Mouse (Mus musculus) heart, embryonic 11.5 days (tissue): ENCODE results near the gene Nt5c3. TPM values are rescaled to one million over a fixed set of nuclear protein-coding genes. Genes with fewer than 3 reads are reported as not detected.
"Not testable (repeated sequence)": the region's sequence is repeated elsewhere in the genome, so short reads cannot be mapped to it uniquely, and the experiment has no call there.

ENCODE experiments used
- ATAC-seq: fragments of 200-750 bp; cut with Nextera tagmentation; replicated peaks from 2 replicates; pipeline ENCODE4 v1.8.0; 2017; ENCODE audit warnings: moderate library complexity; ENCODE audit not compliant: insufficient number of reproducible peaks, low FRiP score, low TSS enrichment
- H3K27ac ChIP-seq: fragments of 300-500 bp; sonication (generic); 2 replicates; pipeline ENCODE4 v1.5.1; 2014; ENCODE audit warnings: mild to moderate bottlenecking, low read depth, low read length
- H3K27me3 ChIP-seq: fragments of 300-500 bp; sonication (generic); 2 replicates; pipeline ENCODE4 v1.6.1; 2014; ENCODE audit warnings: mild to moderate bottlenecking, low read length, mixed read lengths; ENCODE audit not compliant: control insufficient read depth, insufficient read depth
- H3K36me3 ChIP-seq: fragments of 300-500 bp; sonication (generic); 2 replicates; pipeline ENCODE4 v1.6.1; 2014; ENCODE audit warnings: mild to moderate bottlenecking, low read length, moderate library complexity, mixed read lengths; ENCODE audit not compliant: control insufficient read depth, insufficient read depth
- H3K4me1 ChIP-seq: fragments of 300-500 bp; sonication (generic); 2 replicates; pipeline ENCODE4 v1.6.1; 2014; ENCODE audit warnings: low read length; ENCODE audit not compliant: control insufficient read depth, insufficient read depth
- H3K4me2 ChIP-seq: fragments of 300-500 bp; sonication (generic); 2 replicates; pipeline ENCODE4 v1.6.1; 2014; ENCODE audit warnings: mild to moderate bottlenecking, moderate library complexity
- H3K4me3 ChIP-seq: fragments of 300-500 bp; sonication (generic); 2 replicates; pipeline ENCODE4 v1.5.1; 2014; ENCODE audit warnings: low read depth, low read length
- H3K9ac ChIP-seq: fragments of 300-500 bp; sonication (generic); 2 replicates; pipeline ENCODE4 v1.6.1; 2014; ENCODE audit warnings: mild to moderate bottlenecking, low read depth, low read length, moderate library complexity
- H3K9me3 ChIP-seq: fragments of 300-500 bp; sonication (generic); replicated peaks from 2 replicates; pipeline ENCODE4 v1.6.1; 2016; ENCODE audit warnings: low read length; ENCODE audit not compliant: control insufficient read depth
- WGBS: fragments of 180-500 bp; shearing (Covaris S2); extraction: QIAGEN DNeasy Blood & Tissue Kit; methylation state at CpG from one replicate; pipeline ENCODE4 v1.1.7; 2014; ENCODE audit not compliant: insufficient replicate concordance; 5-methylcytosine and 5-hydroxymethylcytosine counted together
- polyA plus RNA-seq: library from polyadenylated mRNA; unstranded; fragments of >200 nt; fragmentation: Nextera tagmentation; extraction: Ambion mirVana; gene quantifications from 2 replicates; pipeline ENCODE4 v1.2.1, GENCODE M21; 2014

Gene Nt5c3
- polyA plus RNA-seq, 1 experiment from 2014 or later = 82.5 TPM

GRCm38 (mm10) chr6:56899601-56900000 lies 24.1 kb downstream of the Nt5c3 start:
- no peak for ATAC-seq
- Histone ChIP-seq H3K4me3 (no peak overlapping the region), H3K4me2 (peak overlapping the region; percentile 31; the same call in 1 of the 2 replicates), H3K27me3 (no peaks in the 10 kb centered on the region), H3K4me1 (peaks cover 24% of the 10 kb centered on the region), H3K36me3 (no peaks in the 10 kb centered on the region), H3K9me3 (no peaks in the 10 kb centered on the region), H3K9ac (0 out of 2 replicates have a peak overlapping the region, but pooled peaks have one; percentile 28), H3K27ac (peak overlapping the region; percentile 64)
- 54% methylated on average over 3 of the region's 3 CpGs for WGBS

- H3K4me3 ChIP-seq = no peak overlapping the region
- 82% methylated on average over 2 of the region's 2 CpGs for WGBS
- H3K4me1 ChIP-seq = no peaks in the 10 kb centered on the region
- ATAC-seq = no peak
- no peak overlapping the region for H3K27ac ChIP-seq
- no peaks in the 10 kb centered on the region for H3K9me3 ChIP-seq
- H3K4me2 ChIP-seq = no peak overlapping the region
- no peak overlapping the region for H3K9ac ChIP-seq
- no peaks in the 10 kb centered on the region for H3K27me3 ChIP-seq
- peaks cover 17% of the 10 kb centered on the region for H3K36me3 ChIP-seq
Measured at GRCm38 (mm10) chr6:56890762-56891161, 33.0 kb downstream of the Nt5c3 start.

- Histone ChIP-seq H3K4me3 (no peak overlapping the region), H3K27me3 (no peaks in the 10 kb centered on the region), H3K4me2 (no peak overlapping the region), H3K9me3 (no peaks in the 10 kb centered on the region), H3K27ac (no peak overlapping the region), H3K36me3 (peaks cover 17% of the 10 kb centered on the region), H3K4me1 (no peaks in the 10 kb centered on the region), H3K9ac (no peak overlapping the region)
- WGBS = 93% methylated on average over 6 of the region's 6 CpGs
- no peak for ATAC-seq
Measured at GRCm38 (mm10) chr6:56888561-56888960, 35.2 kb downstream of the Nt5c3 start.

- H3K36me3 ChIP-seq = peaks cover 5% of the 10 kb centered on the region
- peaks cover 19% of the 10 kb centered on the region for H3K4me1 ChIP-seq
- peak overlapping the region; percentile 54 for H3K27ac ChIP-seq
- WGBS = 33% methylated on average over 1 of the region's 1 CpGs
- no peak overlapping the region for H3K4me2 ChIP-seq
- no peaks in the 10 kb centered on the region for H3K9me3 ChIP-seq
- no peaks in the 10 kb centered on the region for H3K27me3 ChIP-seq
- ATAC-seq = peak; percentile 40; the same call in 1 of the 2 replicates
- H3K4me3 ChIP-seq = no peak overlapping the region
- H3K9ac ChIP-seq = no peak overlapping the region
Measured at GRCm38 (mm10) chr6:56879352-56879955, 44.3 kb downstream of the Nt5c3 start.

GRCm38 (mm10) chr6:56877985-56878384 lies 45.7 kb downstream of the Nt5c3 start:
- H3K4me1 ChIP-seq = peaks cover 19% of the 10 kb centered on the region
- no peak overlapping the region for H3K27ac ChIP-seq
- no peak for ATAC-seq
- H3K4me3 ChIP-seq = no peak overlapping the region
- H3K4me2 ChIP-seq = no peak overlapping the region
- no peak overlapping the region for H3K9ac ChIP-seq
- no peaks in the 10 kb centered on the region for H3K27me3 ChIP-seq
- 87% methylated on average over 8 of the region's 8 CpGs for WGBS
- H3K36me3 ChIP-seq = peaks cover 2% of the 10 kb centered on the region; the same call in 1 of the 2 replicates
- H3K9me3 ChIP-seq = no peaks in the 10 kb centered on the region

GRCm38 (mm10) chr6:56876870-56877269 lies 46.9 kb downstream of the Nt5c3 start:
- 55% methylated on average over 4 of the region's 4 CpGs for WGBS
- Histone ChIP-seq H3K9me3 (no peaks in the 10 kb centered on the region), H3K4me3 (no peak overlapping the region), H3K36me3 (no peaks in the 10 kb centered on the region; the same call in 1 of the 2 replicates), H3K27ac (no peak overlapping the region), H3K9ac (no peak overlapping the region), H3K4me2 (no peak overlapping the region), H3K4me1 (peaks cover 19% of the 10 kb centered on the region), H3K27me3 (no peaks in the 10 kb centered on the region)
- ATAC-seq = no peak

GRCm38 (mm10) chr6:56870027-56870426 lies 53.7 kb downstream of the Nt5c3 start:
- Histone ChIP-seq H3K9ac (no peak overlapping the region), H3K4me1 (peaks cover 14% of the 10 kb centered on the region), H3K4me2 (no peak overlapping the region), H3K4me3 (no peak overlapping the region), H3K9me3 (no peaks in the 10 kb centered on the region), H3K36me3 (peaks cover 3% of the 10 kb centered on the region; the same call in 1 of the 2 replicates), H3K27ac (no peak overlapping the region), H3K27me3 (no peaks in the 10 kb centered on the region)
- 32% methylated on average over 2 of the region's 2 CpGs for WGBS
- ATAC-seq = no peak

GRCm38 (mm10) chr6:56868565-56868964 lies 55.2 kb downstream of the Nt5c3 start:
- 44% methylated on average over 8 of the region's 8 CpGs for WGBS
- H3K36me3 ChIP-seq = peaks cover 3% of the 10 kb centered on the region; the same call in 1 of the 2 replicates
- ATAC-seq = no peak
- no peaks in the 10 kb centered on the region for H3K27me3 ChIP-seq
- no peak overlapping the region for H3K4me2 ChIP-seq
- H3K27ac ChIP-seq = no peak overlapping the region
- H3K4me1 ChIP-seq = peaks cover 14% of the 10 kb centered on the region
- H3K9ac ChIP-seq = no peak overlapping the region
- H3K9me3 ChIP-seq = no peaks in the 10 kb centered on the region
- H3K4me3 ChIP-seq = no peak overlapping the region

GRCm38 (mm10) chr6:56866899-56867298 lies 56.8 kb downstream of the Nt5c3 start:
- H3K27ac ChIP-seq, H3K4me2 ChIP-seq, H3K4me3 ChIP-seq, H3K27me3 ChIP-seq, H3K9me3 ChIP-seq, H3K36me3 ChIP-seq, H3K9ac ChIP-seq, ATAC-seq: not testable (repeated sequence)
- peaks cover 14% of the 10 kb centered on the region for H3K4me1 ChIP-seq
- 81% methylated on average over 1 of the region's 1 CpGs for WGBS
